Mouse (Mus musculus): ENCODE data around the gene Gm45837. TPM values are rescaled to one million over a fixed set of nuclear protein-coding genes. Genes with fewer than 3 reads are reported as not detected.

The Gm45837 gene
- polyA plus RNA-seq, 1 experiment from 2014 or later = not detected

DNA sequence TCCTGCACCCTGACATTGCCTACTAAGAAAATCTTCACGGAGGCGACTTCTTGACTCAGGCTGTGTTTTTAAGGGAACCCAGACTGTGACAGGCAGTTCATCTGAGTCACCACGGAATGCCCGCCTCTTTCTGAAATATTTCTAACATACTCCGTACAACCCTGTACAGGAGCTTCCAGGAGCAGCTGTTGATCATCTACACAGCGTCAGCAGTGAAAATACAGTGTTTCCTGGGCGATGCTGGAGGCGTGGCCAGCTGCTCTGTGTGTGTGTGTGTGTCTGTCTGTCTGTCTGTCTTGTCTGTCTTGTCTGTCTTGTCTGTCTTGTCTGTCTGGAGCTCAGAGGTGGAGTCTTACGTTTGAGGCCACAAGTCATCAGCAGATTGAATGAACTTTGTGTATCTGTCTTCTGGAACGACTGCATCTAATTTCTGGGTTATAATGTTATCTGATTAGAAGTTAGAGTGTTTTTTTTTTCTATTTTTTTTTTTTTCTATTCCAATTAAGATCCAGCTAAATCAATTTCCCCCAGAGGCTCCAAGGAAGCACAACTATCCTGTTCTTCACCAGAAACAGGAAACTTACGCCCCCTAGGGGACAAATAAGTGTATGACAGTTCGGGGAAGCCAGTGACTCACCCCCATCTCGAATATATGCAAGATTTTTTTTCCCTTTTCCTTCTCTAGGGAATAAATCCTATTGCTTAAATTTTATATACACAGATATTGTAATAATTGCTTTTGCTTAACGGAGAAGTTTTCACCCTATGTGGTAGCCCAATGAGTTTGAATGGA, 127.7 kb downstream of the Gm45837 start:
- Histone ChIP-seq H3K9ac (replicated peaks; ENCODE audit: low read depth, low read length) (no peak overlapping the region), H3K4me1 (replicated peaks; ENCODE audit: control insufficient read depth, insufficient read depth, low read length) (peaks cover 8% of the 10 kb centered on the region; the same call in 1 of the 2 replicates), H3K36me3 (ENCODE audit: control insufficient read depth, insufficient read depth) (no peaks in the 10 kb centered on the region), H3K4me3 (replicated peaks; ENCODE audit: low read length) (no peak overlapping the region), H3K9me3 (ENCODE audit: control insufficient read depth, low read length) (no peaks in the 10 kb centered on the region), H3K27ac (ENCODE audit: low read length) (no peak overlapping the region), H3K27me3 (replicated peaks; ENCODE audit: control insufficient read depth, insufficient read depth, low read length) (no peaks in the 10 kb centered on the region), H3K4me2 (ENCODE audit: low read length) (no peak overlapping the region)
- WGBS = 55% methylated on average over 14 of the region's 14 CpGs
- ATAC-seq = 0 out of 2 replicates have a peak, but pooled peaks have one; percentile 13

- no peaks in the 10 kb centered on the region for H3K36me3 ChIP-seq (ENCODE audit: control insufficient read depth, insufficient read depth)
- H3K4me3 ChIP-seq (replicated peaks; ENCODE audit: low read length) = no peak overlapping the region
- no peak overlapping the region for H3K9ac ChIP-seq (replicated peaks; ENCODE audit: low read depth, low read length)
- 0 out of 2 replicates have a peak, but pooled peaks have one; percentile 16 for ATAC-seq
- H3K4me2 ChIP-seq (ENCODE audit: low read length) = no peak overlapping the region
- H3K27me3 ChIP-seq (replicated peaks; ENCODE audit: control insufficient read depth, insufficient read depth, low read length) = no peaks in the 10 kb centered on the region
- H3K4me1 ChIP-seq (replicated peaks; ENCODE audit: control insufficient read depth, insufficient read depth, low read length) = peaks cover 7% of the 10 kb centered on the region; the same call in 1 of the 2 replicates
- no peak overlapping the region for H3K27ac ChIP-seq (ENCODE audit: low read length)
- H3K9me3 ChIP-seq (ENCODE audit: control insufficient read depth, low read length) = no peaks in the 10 kb centered on the region
- WGBS = 41% methylated on average over 9 of the region's 9 CpGs
Observed at GRCm38 (mm10) chr7:101539774-101540173, 129.1 kb downstream of the Gm45837 start.

DNA sequence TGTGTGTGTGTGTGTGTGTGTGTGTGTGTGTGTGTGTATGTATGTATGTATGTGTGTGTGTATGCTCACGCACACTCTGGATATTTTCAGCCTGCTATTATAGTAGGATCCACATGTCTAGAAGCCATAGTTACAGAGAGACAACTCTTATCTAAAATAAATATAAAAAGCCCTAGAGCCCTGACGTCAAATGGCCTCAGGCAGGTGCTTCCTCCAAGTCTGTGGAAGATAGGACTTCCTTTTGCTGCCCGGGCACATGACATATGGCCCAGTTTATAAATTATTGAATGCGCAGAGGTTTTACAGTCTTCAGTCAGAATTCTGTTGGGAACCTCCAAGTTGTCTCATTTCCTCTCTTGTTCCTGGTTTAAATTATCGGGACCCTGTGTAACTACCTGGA, 130.0 kb downstream of the Gm45837 start:
- H3K27me3 ChIP-seq (replicated peaks; ENCODE audit: control insufficient read depth, insufficient read depth, low read length) = no peaks in the 10 kb centered on the region
- H3K4me1 ChIP-seq (replicated peaks; ENCODE audit: control insufficient read depth, insufficient read depth, low read length) = 0 out of 2 replicates have a peak, but pooled peaks cover 2% of the 10 kb centered on the region
- no peaks in the 10 kb centered on the region for H3K9me3 ChIP-seq (ENCODE audit: control insufficient read depth, low read length)
- no peak for ATAC-seq
- H3K4me3 ChIP-seq (replicated peaks; ENCODE audit: low read length) = no peak overlapping the region
- H3K4me2 ChIP-seq (ENCODE audit: low read length) = no peak overlapping the region
- 83% methylated on average over 5 of the region's 5 CpGs for WGBS
- no peak overlapping the region for H3K9ac ChIP-seq (replicated peaks; ENCODE audit: low read depth, low read length)
- H3K36me3 ChIP-seq (ENCODE audit: control insufficient read depth, insufficient read depth) = no peaks in the 10 kb centered on the region
- no peak overlapping the region for H3K27ac ChIP-seq (ENCODE audit: low read length)

GRCm38 (mm10) chr7:101541132-101541531, 130.4 kb downstream of the Gm45837 start:
- no peaks in the 10 kb centered on the region for H3K36me3 ChIP-seq (ENCODE audit: control insufficient read depth, insufficient read depth)
- H3K4me3 ChIP-seq (replicated peaks; ENCODE audit: low read length) = no peak overlapping the region
- no peak overlapping the region for H3K27ac ChIP-seq (ENCODE audit: low read length)
- no peaks in the 10 kb centered on the region for H3K9me3 ChIP-seq (ENCODE audit: control insufficient read depth, low read length)
- no peak overlapping the region for H3K4me2 ChIP-seq (ENCODE audit: low read length)
- 0 out of 2 replicates have a peak, but pooled peaks cover 2% of the 10 kb centered on the region for H3K4me1 ChIP-seq (replicated peaks; ENCODE audit: control insufficient read depth, insufficient read depth, low read length)
- ATAC-seq = peak; percentile 89
- no peak overlapping the region for H3K9ac ChIP-seq (replicated peaks; ENCODE audit: low read depth, low read length)
- WGBS = 4% methylated on average over 11 of the region's 11 CpGs
- H3K27me3 ChIP-seq (replicated peaks; ENCODE audit: control insufficient read depth, insufficient read depth, low read length) = no peaks in the 10 kb centered on the region

- H3K36me3 ChIP-seq (ENCODE audit: control insufficient read depth, insufficient read depth) = no peaks in the 10 kb centered on the region
- no peak for ATAC-seq
- H3K27me3 ChIP-seq (replicated peaks; ENCODE audit: control insufficient read depth, insufficient read depth, low read length) = no peaks in the 10 kb centered on the region
- H3K9me3 ChIP-seq (ENCODE audit: control insufficient read depth, low read length) = no peaks in the 10 kb centered on the region
- 75% methylated on average over 10 of the region's 10 CpGs for WGBS
- no peak overlapping the region for H3K4me2 ChIP-seq (ENCODE audit: low read length)
- H3K27ac ChIP-seq (ENCODE audit: low read length) = no peak overlapping the region
- H3K4me3 ChIP-seq (replicated peaks; ENCODE audit: low read length) = no peak overlapping the region
- H3K9ac ChIP-seq (replicated peaks; ENCODE audit: low read depth, low read length) = no peak overlapping the region
- 0 out of 2 replicates have a peak, but pooled peaks cover 2% of the 10 kb centered on the region for H3K4me1 ChIP-seq (replicated peaks; ENCODE audit: control insufficient read depth, insufficient read depth, low read length)
Observed at GRCm38 (mm10) chr7:101541734-101542133, 131.0 kb downstream of the Gm45837 start.

GRCm38 (mm10) chr7:101547651-101548050, 137.0 kb downstream of the Gm45837 start:
- Histone ChIP-seq H3K27ac (ENCODE audit: low read length) (no peak overlapping the region), H3K27me3 (replicated peaks; ENCODE audit: control insufficient read depth, insufficient read depth, low read length) (no peaks in the 10 kb centered on the region), H3K4me3 (replicated peaks; ENCODE audit: low read length) (no peak overlapping the region), H3K4me2 (ENCODE audit: low read length) (no peak overlapping the region), H3K36me3 (ENCODE audit: control insufficient read depth, insufficient read depth) (no peaks in the 10 kb centered on the region), H3K9me3 (ENCODE audit: control insufficient read depth, low read length) (no peaks in the 10 kb centered on the region), H3K4me1 (replicated peaks; ENCODE audit: control insufficient read depth, insufficient read depth, low read length) (no peaks in the 10 kb centered on the region), H3K9ac (replicated peaks; ENCODE audit: low read depth, low read length) (no peak overlapping the region)
- WGBS = 75% methylated on average over 3 of the region's 3 CpGs
- ATAC-seq = no peak

GRCm38 (mm10) chr7:101549266-101549665, 138.6 kb downstream of the Gm45837 start:
- WGBS = 84% methylated on average over 3 of the region's 3 CpGs
- H3K27me3 ChIP-seq (replicated peaks; ENCODE audit: control insufficient read depth, insufficient read depth, low read length) = no peaks in the 10 kb centered on the region
- no peaks in the 10 kb centered on the region for H3K9me3 ChIP-seq (ENCODE audit: control insufficient read depth, low read length)
- no peaks in the 10 kb centered on the region for H3K36me3 ChIP-seq (ENCODE audit: control insufficient read depth, insufficient read depth)
- no peak overlapping the region for H3K4me2 ChIP-seq (ENCODE audit: low read length)
- ATAC-seq = no peak
- no peak overlapping the region for H3K9ac ChIP-seq (replicated peaks; ENCODE audit: low read depth, low read length)
- no peak overlapping the region for H3K27ac ChIP-seq (ENCODE audit: low read length)
- H3K4me3 ChIP-seq (replicated peaks; ENCODE audit: low read length) = no peak overlapping the region
- no peaks in the 10 kb centered on the region for H3K4me1 ChIP-seq (replicated peaks; ENCODE audit: control insufficient read depth, insufficient read depth, low read length)

- no peak for ATAC-seq
- H3K4me2 ChIP-seq (ENCODE audit: low read length) = no peak overlapping the region
- H3K27ac ChIP-seq (ENCODE audit: low read length) = no peak overlapping the region
- no peaks in the 10 kb centered on the region for H3K9me3 ChIP-seq (ENCODE audit: control insufficient read depth, low read length)
- WGBS = 74% methylated on average over 7 of the region's 7 CpGs
- H3K4me3 ChIP-seq (replicated peaks; ENCODE audit: low read length) = no peak overlapping the region
- H3K9ac ChIP-seq (replicated peaks; ENCODE audit: low read depth, low read length) = no peak overlapping the region
- H3K36me3 ChIP-seq (ENCODE audit: control insufficient read depth, insufficient read depth) = no peaks in the 10 kb centered on the region
- H3K27me3 ChIP-seq (replicated peaks; ENCODE audit: control insufficient read depth, insufficient read depth, low read length) = no peaks in the 10 kb centered on the region
- no peaks in the 10 kb centered on the region for H3K4me1 ChIP-seq (replicated peaks; ENCODE audit: control insufficient read depth, insufficient read depth, low read length)
Observed at GRCm38 (mm10) chr7:101550686-101551485, 140.2 kb downstream of the Gm45837 start.

- Histone ChIP-seq H3K27ac (ENCODE audit: low read length) (no peak overlapping the region), H3K9ac (replicated peaks; ENCODE audit: low read depth, low read length) (no peak overlapping the region), H3K4me2 (ENCODE audit: low read length) (no peak overlapping the region), H3K9me3 (ENCODE audit: control insufficient read depth, low read length) (no peaks in the 10 kb centered on the region), H3K4me1 (replicated peaks; ENCODE audit: control insufficient read depth, insufficient read depth, low read length) (no peaks in the 10 kb centered on the region), H3K4me3 (replicated peaks; ENCODE audit: low read length) (no peak overlapping the region), H3K27me3 (replicated peaks; ENCODE audit: control insufficient read depth, insufficient read depth, low read length) (no peaks in the 10 kb centered on the region), H3K36me3 (ENCODE audit: control insufficient read depth, insufficient read depth) (no peaks in the 10 kb centered on the region)
- no peak for ATAC-seq
- 95% methylated on average over 1 of the region's 1 CpGs for WGBS
Observed at GRCm38 (mm10) chr7:101551530-101551929, 140.8 kb downstream of the Gm45837 start.

All from forebrain, embryonic 16.5 days (tissue).